Mouse (Mus musculus) T-helper 1 cell (primary cell): Measurements from ENCODE around the gene Tmem159.

ENCODE experiments used
- in situ Hi-C: fragments of 300-600 bp; cut with MboI, MseI; formaldehyde crosslinking; loops from one replicate; pipeline ENCODE4 v1.15.1; 2025; ENCODE audit warnings: high pct_unique_total_duplicates

The Tmem159 gene

GRCm38 (mm10) chr7:120102164-120102972, at the start of gene Tmem159:
Tmem159 (plus strand) TSS chr7:120102353.
- in situ Hi-C loops, result loop anchor here (25.0 kb wide), 1 partner anchor 660 kb away; no protein-coding TSS in a partner anchor

GRCm38 (mm10) chr7:120054016-120054415, 48.1 kb upstream of the Tmem159 start:
- in situ Hi-C loops, result no loop called here

DNA sequence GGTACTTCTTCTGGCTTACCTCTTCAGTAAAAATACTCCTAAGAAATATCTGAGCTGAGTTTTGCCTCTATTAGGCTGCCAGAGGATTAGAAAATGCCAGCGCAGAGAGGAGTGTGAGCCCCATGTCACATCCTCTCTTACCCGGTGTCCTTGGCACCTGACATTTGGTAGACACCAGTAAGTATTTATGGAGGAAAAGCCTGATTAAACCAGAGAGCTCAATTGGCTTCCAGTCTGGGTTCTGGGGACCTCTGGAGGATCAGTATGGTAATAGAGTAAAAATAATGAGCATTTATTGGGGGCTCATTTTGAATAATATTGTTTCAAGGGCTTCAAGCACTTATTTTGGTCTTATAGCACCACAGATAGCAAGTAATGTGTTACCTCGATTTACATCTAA, 46.7 kb upstream of the Tmem159 start:
- in situ Hi-C loops, result no loop called here

- in situ Hi-C loops, result no loop called here
Observed at GRCm38 (mm10) chr7:120064045-120064444, 38.1 kb upstream of the Tmem159 start.

- in situ Hi-C loops, result no loop called here
Observed at GRCm38 (mm10) chr7:120068114-120068513, 34.0 kb upstream of the Tmem159 start.

- in situ Hi-C loops, result no loop called here
Observed at GRCm38 (mm10) chr7:120069164-120069563, 33.0 kb upstream of the Tmem159 start.

- in situ Hi-C loops, result no loop called here
Observed at GRCm38 (mm10) chr7:120080177-120080576, 22.0 kb upstream of the Tmem159 start.

GRCm38 (mm10) chr7:120093033-120093432, 9.1 kb upstream of the Tmem159 start:
- in situ Hi-C loops, result no loop called here

GRCm38 (mm10) chr7:120094216-120094615, 7.9 kb upstream of the Tmem159 start:
- in situ Hi-C loops, result no loop called here

- in situ Hi-C loops, result no loop called here
Observed at GRCm38 (mm10) chr7:120095180-120095579, 7.0 kb upstream of the Tmem159 start, which contains the start of gene Dnah3. Dnah3 (minus strand) TSS chr7:120095280.

DNA sequence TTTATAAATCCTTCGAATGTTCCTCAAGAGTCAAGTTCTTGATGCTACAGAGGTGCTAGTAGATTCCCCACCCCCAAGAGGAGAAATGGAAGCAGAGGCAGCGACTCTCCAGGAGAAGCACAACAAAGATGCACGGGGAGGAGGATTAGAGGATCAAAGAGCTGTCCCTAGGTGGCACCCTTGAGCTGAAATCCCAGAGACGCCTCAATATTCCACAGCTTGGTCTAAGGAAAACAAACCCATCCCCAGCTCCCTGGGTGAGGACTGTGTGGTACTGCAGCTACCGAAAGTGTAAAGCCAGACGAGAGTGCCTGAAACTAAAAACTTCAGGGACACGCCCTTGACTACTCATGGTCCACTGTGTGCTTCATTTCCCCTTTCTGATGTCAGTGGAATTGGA, 4.3 kb upstream of the Tmem159 start:
- in situ Hi-C loops, result no loop called here

DNA sequence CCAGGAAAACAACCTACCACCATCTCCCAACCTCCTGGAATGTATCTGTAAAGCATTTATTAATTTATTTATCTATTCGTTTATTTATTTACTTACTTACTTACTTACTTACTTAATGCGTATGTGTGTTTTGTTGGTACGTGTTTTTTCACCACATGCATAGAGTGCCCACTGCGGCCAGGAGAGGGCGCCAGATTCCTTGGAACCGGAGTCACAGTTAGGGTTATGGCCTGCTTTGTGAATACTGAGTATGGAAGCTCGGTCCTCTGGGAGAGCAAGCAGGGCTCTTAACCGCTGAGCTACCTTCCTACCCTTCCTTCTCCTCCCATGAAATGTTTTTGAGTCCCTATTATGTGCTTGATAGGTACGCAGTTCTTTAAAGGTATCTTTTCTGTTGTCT, 3.8 kb upstream of the Tmem159 start:
- in situ Hi-C loops, result no loop called here

DNA sequence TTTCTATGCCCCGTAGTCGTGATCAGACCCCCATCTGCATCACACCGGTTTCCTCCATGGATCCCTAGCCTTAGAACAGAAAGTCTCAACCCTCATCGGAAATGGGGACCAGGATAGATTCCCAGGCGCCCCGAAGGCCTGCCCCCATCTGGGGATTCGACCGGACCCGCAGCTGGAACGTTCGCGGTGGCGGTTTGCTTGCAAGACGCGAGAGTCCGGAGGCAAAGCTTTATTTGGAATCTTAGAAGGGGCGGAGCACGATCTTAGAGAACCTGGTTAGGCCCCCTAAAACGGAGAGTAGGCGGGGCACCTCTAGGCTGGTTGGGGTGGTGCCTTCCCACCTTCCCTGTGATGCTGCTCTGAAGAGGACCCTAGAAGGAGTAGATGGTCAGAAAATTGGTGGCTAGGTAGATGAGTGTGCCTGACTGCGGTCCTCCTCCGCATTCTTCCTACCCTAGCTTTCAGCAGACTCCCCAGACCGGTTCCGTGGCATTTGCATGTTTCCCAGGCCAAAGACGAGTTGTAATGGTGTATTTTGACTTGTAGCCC, 940 bp downstream of the Tmem159 start:
- in situ Hi-C loops, result loop anchor here (25.0 kb wide), 1 partner anchor 659 kb away; no protein-coding TSS in a partner anchor

DNA sequence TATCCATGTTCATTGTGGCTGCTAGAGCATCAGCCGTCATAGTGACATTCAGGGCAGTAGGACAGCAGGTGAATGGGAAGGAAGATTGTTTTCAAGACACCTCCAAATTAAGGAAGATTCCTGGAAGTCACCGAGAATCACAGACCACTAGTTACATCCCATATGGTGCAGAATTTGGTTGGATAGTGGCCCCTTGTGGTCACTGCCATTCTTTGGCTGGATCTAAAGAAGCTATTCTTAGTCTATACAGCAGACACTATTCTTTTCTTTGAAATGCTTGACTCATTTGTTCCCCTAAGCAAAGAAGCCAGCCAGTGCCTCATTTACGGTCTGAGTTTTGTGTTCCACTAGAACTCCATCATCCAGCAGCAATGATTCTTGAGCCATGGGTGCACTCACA, 2.8 kb downstream of the Tmem159 start:
- in situ Hi-C loops, result loop anchor here (25.0 kb wide), 1 partner anchor 657 kb away; no protein-coding TSS in a partner anchor

DNA sequence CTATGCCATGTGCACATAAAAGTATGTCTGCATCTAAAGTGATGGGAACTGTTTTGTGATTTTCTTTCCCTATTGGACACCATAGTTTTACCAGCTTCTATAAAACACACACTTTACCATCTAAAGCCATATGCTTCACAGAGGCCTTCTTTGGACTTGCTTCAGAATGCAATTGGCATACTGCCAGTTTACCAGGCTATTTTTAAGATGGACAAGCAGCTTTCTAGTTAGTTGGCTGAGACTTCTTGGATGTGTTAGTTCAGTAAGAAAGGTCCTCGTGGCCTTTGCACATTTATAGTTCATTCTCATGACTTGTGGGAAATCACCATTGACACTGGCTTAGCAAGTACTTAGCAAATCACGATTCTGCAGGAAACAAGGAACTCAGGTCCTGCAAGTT, 4.2 kb downstream of the Tmem159 start:
- in situ Hi-C loops, result loop anchor here (25.0 kb wide), 1 partner anchor 656 kb away; no protein-coding TSS in a partner anchor

DNA sequence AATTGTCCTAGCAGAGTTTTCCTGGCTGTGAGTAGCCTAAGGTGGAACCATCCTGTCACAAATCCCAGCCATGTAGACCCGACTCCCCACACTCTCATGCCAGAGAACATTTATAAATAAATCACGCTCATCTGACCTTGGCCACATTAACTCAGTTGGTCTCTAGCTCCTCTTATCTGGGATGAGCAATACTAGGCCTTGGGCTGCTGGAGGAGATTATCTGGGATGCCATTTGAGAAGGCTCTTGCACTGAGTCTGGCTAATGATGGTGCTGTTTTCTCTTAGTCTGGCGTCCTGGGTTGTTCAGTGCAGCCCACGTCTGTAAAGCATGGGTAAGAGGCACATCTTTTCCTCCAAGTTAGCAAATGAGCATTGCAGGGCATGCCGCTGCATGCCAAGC, 7.5 kb downstream of the Tmem159 start:
- in situ Hi-C loops, result loop anchor here (10.0 to 25.0 kb wide), 2 partner anchors 653 to 995 kb away; no protein-coding TSS in a partner anchor

- in situ Hi-C loops, result loop anchor here (10.0 to 25.0 kb wide), 2 partner anchors 645 to 988 kb away; no protein-coding TSS in a partner anchor
Observed at GRCm38 (mm10) chr7:120116976-120117375, 14.8 kb downstream of the Tmem159 start.

DNA sequence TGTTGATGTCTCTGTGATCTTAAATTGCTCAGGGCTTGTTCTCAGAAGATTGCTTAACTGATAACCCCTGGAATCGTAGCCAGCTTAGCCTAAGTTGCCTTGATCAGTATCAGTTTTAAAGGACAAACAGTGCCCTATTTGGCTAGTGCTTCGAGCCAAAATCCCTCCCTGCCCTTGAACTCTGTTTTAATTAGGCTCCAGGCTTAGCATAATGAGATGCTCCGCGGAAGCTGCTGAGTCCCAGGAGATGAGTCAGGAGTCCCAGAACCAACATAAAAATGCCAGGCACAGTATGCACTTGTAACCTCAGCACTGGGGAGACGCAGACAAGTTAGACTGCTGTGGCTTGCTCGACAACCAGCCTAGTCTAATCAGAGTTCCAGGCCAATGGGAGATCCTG, 15.4 kb downstream of the Tmem159 start:
- in situ Hi-C loops, result loop anchor here (10.0 to 25.0 kb wide), 2 partner anchors 645 to 987 kb away; no protein-coding TSS in a partner anchor

- in situ Hi-C loops, result loop anchor here (25.0 kb wide), 1 partner anchor 639 kb away; no protein-coding TSS in a partner anchor
Observed at GRCm38 (mm10) chr7:120123776-120124175, 21.6 kb downstream of the Tmem159 start.

DNA sequence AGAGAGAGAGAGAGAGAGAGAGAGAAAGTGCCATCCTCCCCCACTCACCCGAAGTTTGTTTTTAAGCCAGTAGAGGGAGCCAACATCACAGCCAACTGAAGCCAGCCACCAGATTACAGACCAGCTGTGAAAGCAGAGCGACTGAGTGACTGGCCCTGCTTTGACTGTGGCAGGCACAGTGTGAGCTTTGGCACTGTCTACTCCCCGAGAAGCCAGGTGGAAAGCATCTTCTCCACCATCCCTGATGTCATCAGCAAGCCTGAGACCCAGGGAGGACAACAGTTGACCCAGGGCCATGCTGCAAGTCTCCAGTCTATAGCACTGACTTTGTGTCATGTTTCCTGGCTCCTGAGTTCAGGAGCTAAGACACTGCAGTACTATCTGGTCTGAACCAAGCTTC, 22.7 kb downstream of the Tmem159 start:
- in situ Hi-C loops, result loop anchor here (25.0 kb wide), 1 partner anchor 637 kb away; no protein-coding TSS in a partner anchor

DNA sequence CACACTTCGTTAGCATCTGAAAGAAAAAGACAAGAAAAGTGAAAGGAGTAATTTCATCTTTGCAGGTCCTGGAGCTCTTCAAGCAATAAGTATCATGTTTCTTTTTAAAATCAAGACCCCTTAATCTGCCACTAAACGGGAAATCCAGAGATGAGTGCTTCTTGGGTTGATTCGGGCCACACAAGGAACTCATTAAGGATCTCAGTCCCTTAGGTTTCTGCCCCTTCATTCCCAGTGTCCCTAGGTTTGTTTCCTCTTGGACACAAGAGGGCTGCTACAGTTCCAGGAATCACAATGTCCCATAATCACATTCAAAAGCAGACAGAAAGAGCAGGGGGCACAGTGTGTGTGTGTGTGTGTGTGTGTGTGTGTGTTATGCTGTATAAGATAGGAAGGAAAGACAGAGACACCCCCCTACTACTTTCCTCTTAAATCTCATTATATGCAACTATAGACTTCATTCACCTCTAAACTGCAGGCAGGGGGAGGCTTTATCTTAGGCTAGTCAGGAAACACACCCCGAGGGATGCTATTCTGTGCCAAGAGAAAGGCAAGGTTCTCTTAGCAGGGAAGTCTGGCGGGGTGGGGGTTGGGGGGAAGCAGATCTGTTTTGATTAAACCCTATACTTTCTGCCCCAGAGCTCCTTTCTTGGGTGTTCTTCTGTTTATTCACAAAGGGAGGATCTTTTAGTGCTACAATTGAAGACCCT, 25.0 kb downstream of the Tmem159 start:
- in situ Hi-C loops, result no loop called here

- in situ Hi-C loops, result no loop called here
Observed at GRCm38 (mm10) chr7:120127686-120128059, 25.5 kb downstream of the Tmem159 start.
